Comparison of ENCODE assay signal across 16 mouse cellular contexts in genomic region chr1:51625079-51625478, GRCm38 (mm10).
"Had no signal": no experiment of that assay in that cellular context is flagged by ENCODE, and none has a peak within 500 bp of the region (broad histone marks: within the 10 kb centered on the region; RNA-seq: fewer than 3 reads in every experiment).

No protein-coding gene starts in this region.

- H3K4me2 ChIP-seq: liver, embryonic 13.5 days; midbrain, embryonic 11.5 days; neural tube, embryonic 13.5 days had no signal

- H3K9ac ChIP-seq: liver, embryonic 13.5 days; neural tube, embryonic 13.5 days had no signal

- H3K9me3 ChIP-seq: liver, embryonic 13.5 days; neural tube, embryonic 13.5 days had no signal

- DNase-seq: kidney, adult 2 months; kidney, postnatal 36 days; liver, embryonic 13.5 days; lung, adult 2 months; lung, postnatal 14 days; lung, postnatal 4 days; midbrain, embryonic 14.5 days; retina, postnatal 1 day; right cerebral cortex, postnatal 25 days; spleen, adult 18-20 months; thymus, adult 2 months; thymus, postnatal 14 days; thymus, postnatal 4 days had no signal

- H3K4me3 ChIP-seq: liver, embryonic 13.5 days; neural tube, embryonic 13.5 days had no signal

- H3K36me3 ChIP-seq: liver, embryonic 13.5 days; neural tube, embryonic 13.5 days had no signal

- H3K27ac ChIP-seq: kidney, postnatal 0 days; liver, embryonic 13.5 days; neural tube, embryonic 13.5 days had no signal

- H3K27me3 ChIP-seq: liver, embryonic 13.5 days; neural tube, embryonic 13.5 days had no signal

- H3K4me1 ChIP-seq: liver, embryonic 13.5 days had no signal
